In the genomic region with DNA sequence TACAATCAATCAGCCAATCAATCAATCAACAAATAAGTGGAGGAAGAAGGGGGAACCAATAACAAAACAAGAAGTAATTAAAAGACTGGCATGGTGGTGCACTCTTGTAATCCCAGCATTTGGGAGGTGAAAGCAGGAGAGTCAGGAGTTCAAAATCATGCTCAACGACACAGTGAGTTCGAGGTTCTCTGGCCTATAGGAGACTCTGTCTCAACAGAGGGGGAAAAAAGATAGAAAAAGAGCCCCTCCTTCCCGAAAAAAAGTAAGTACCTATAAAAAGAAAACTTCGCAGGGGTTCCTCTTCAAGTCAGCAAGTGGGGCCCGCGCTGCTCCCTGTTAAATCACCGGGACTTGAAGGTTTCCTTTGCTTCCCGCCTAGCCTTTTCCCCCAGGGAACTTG, we compare ENCODE assay signal across 8 mouse cellular contexts. TPM values are rescaled to one million over a fixed set of nuclear protein-coding genes. Genes with fewer than 3 reads are reported as not detected.
DNase-seq lines count a peak whose midpoint lies in the region; ATAC-seq and TF ChIP-seq lines count a peak whose summit lies in the region.

A gene (plus strand): TSS at position 136 of the 400 bp plus-strand sequence.
A gene (minus strand): TSS at position 347 of the 400 bp plus-strand sequence.

- H3K4me1 ChIP-seq in MEL (ENCODE audit: control insufficient read depth in 1 of 2, insufficient read depth in 2 of 2, low read length in 2 of 2) = peaks cover 0 to 4% of the 10 kb centered on the region in 2 experiments; a peak in 2 of 4 replicates
- no peaks in the 10 kb centered on the region for H3K4me1 ChIP-seq in forebrain, embryonic 14.5 days (ENCODE audit: control insufficient read depth, insufficient read depth, low read length)
- 0 out of 2 replicates have a peak, but pooled peaks cover 4% of the 10 kb centered on the region for H3K4me1 ChIP-seq in hindbrain, embryonic 12.5 days
- H3K4me1 ChIP-seq in liver, embryonic 15.5 days (replicated peaks) = peaks cover 10% of the 10 kb centered on the region; the same call in 1 of the 2 replicates

- peak; percentile 19 for ATAC-seq in forebrain, embryonic 14.5 days
- peak; percentile 43 for ATAC-seq in hindbrain, embryonic 12.5 days (ENCODE audit: low FRiP score)
- ATAC-seq in liver, embryonic 15.5 days (ENCODE audit: insufficient read depth) = peak; percentile 5; the same call in 1 of the 2 replicates

- TF ChIP-seq RAD21 in MEL (IDR thresholded peaks at IDR 0.05; ENCODE audit: low read depth, low read length) = no peak

- TF ChIP-seq CTCF in MEL (IDR thresholded peaks at IDR 0.05 in 2 of 3, conservative IDR thresholded peaks at IDR 0.05 in 1 of 3; ENCODE audit: control insufficient read depth in 1 of 3, insufficient read depth in 1 of 3, low read depth in 2 of 3, low read length in 3 of 3, poor library complexity in 1 of 3, severe bottlenecking in 1 of 3) = no peak

- WGBS in forebrain, embryonic 14.5 days = 40% methylated on average over 8 of the region's 8 CpGs
- 21% methylated on average over 8 of the region's 8 CpGs for WGBS in hindbrain, embryonic 12.5 days
- WGBS in liver, embryonic 15.5 days (ENCODE audit: insufficient replicate concordance) = 17% methylated on average over 8 of the region's 8 CpGs

- no peak; a peak in 1 of 4 replicates for TF ChIP-seq POLR2A in MEL (IDR thresholded peaks at IDR 0.05; ENCODE audit: control insufficient read depth in 1 of 2, insufficient read depth in 1 of 2, low read depth in 1 of 2, low read length in 2 of 2, poor library complexity in 1 of 2)

- peak within 1 kb of the TSS; percentile 97 to 98 for H3K4me3 ChIP-seq in MEL (ENCODE audit: control insufficient read depth in 1 of 2, insufficient read depth in 1 of 2, low read depth in 2 of 2, low read length in 2 of 2)
- H3K4me3 ChIP-seq in forebrain, embryonic 14.5 days (ENCODE audit: low read depth, low read length) = peak within 1 kb of the TSS; percentile 59
- H3K4me3 ChIP-seq in hindbrain, embryonic 12.5 days = peak within 1 kb of the TSS; percentile 58
- peak within 1 kb of the TSS; percentile 80 for H3K4me3 ChIP-seq in liver, embryonic 15.5 days (replicated peaks)

- H3K27ac ChIP-seq in MEL (ENCODE audit: control insufficient read depth, low read depth, low read length) = peak within 1 kb of the TSS; percentile 55
- H3K27ac ChIP-seq in forebrain, embryonic 14.5 days (ENCODE audit: low read depth, low read length) = peak within 1 kb of the TSS; percentile 72; the same call in 1 of the 2 replicates
- H3K27ac ChIP-seq in hindbrain, embryonic 12.5 days = peak within 1 kb of the TSS; percentile 84
- peak within 1 kb of the TSS; percentile 66 for H3K27ac ChIP-seq in liver, embryonic 15.5 days (replicated peaks)

- H3K79me2 ChIP-seq in MEL (ENCODE audit: control insufficient read depth, insufficient read depth, low read length, poor library complexity) = peaks cover 13% of the 10 kb centered on the region

- H3K36me3 ChIP-seq in MEL (ENCODE audit: control insufficient read depth in 1 of 2, insufficient read depth in 2 of 2, low read length in 2 of 2) = peaks cover 0 to 2% of the 10 kb centered on the region in 2 experiments; a peak in 2 of 4 replicates
- H3K36me3 ChIP-seq in forebrain, embryonic 14.5 days (ENCODE audit: control insufficient read depth, insufficient read depth, low read length) = no peaks in the 10 kb centered on the region
- no peaks in the 10 kb centered on the region for H3K36me3 ChIP-seq in hindbrain, embryonic 12.5 days
- H3K36me3 ChIP-seq in liver, embryonic 15.5 days (replicated peaks) = no peaks in the 10 kb centered on the region; the same call in 1 of the 2 replicates

- H3K27me3 ChIP-seq in MEL (ENCODE audit: control insufficient read depth in 1 of 2, insufficient read depth in 2 of 2, low read length in 2 of 2) = no peaks in the 10 kb centered on the region
- H3K27me3 ChIP-seq in forebrain, embryonic 14.5 days (replicated peaks; ENCODE audit: control insufficient read depth, insufficient read depth, low read length) = no peaks in the 10 kb centered on the region
- H3K27me3 ChIP-seq in hindbrain, embryonic 12.5 days = no peaks in the 10 kb centered on the region
- H3K27me3 ChIP-seq in liver, embryonic 15.5 days = no peaks in the 10 kb centered on the region

- no peak for DNase-seq in frontal cortex, adult 2 months (ENCODE audit: extremely low spot score in 1 of 2, low spot score in 1 of 2)
- no peak for DNase-seq in frontal cortex, postnatal 25 days (ENCODE audit: low spot score in 2 of 2)
- no peak for DNase-seq in MEL (ENCODE audit: low read depth, low spot score)
- no peak for DNase-seq in forebrain, embryonic 14.5 days (ENCODE audit: low spot score)
- DNase-seq in yolk sac, embryonic 10.5 days (ENCODE audit: low spot score) = no peak
- DNase-seq in ovary, postnatal 14 days (ENCODE audit: low spot score) = no peak

- H3K9me3 ChIP-seq in MEL (replicated peaks; ENCODE audit: insufficient read depth, low read length) = no peaks in the 10 kb centered on the region
- no peaks in the 10 kb centered on the region for H3K9me3 ChIP-seq in forebrain, embryonic 14.5 days (replicated peaks; ENCODE audit: control insufficient read depth, low read length)
- 0 out of 2 replicates have a peak, but pooled peaks cover 4% of the 10 kb centered on the region for H3K9me3 ChIP-seq in hindbrain, embryonic 12.5 days (replicated peaks)
- no peaks in the 10 kb centered on the region for H3K9me3 ChIP-seq in liver, embryonic 15.5 days (replicated peaks)

- H3K9ac ChIP-seq in MEL (ENCODE audit: control insufficient read depth, low read depth, low read length, poor library complexity, severe bottlenecking) = peak within 1 kb of the TSS; percentile 98
- peak within 1 kb of the TSS; percentile 77 for H3K9ac ChIP-seq in forebrain, embryonic 14.5 days (ENCODE audit: low read length)
- peak within 1 kb of the TSS; percentile 80 for H3K9ac ChIP-seq in hindbrain, embryonic 12.5 days
- peak within 1 kb of the TSS; percentile 87 for H3K9ac ChIP-seq in liver, embryonic 15.5 days

- no peak for TF ChIP-seq EP300 in MEL (IDR thresholded peaks at IDR 0.05; ENCODE audit: low read depth in 1 of 2, low read length in 2 of 2)

- peak within 1 kb of the TSS; percentile 61 for H3K4me2 ChIP-seq in forebrain, embryonic 14.5 days (ENCODE audit: low read length)
- H3K4me2 ChIP-seq in hindbrain, embryonic 12.5 days (replicated peaks) = peak within 1 kb of the TSS; percentile 59
- H3K4me2 ChIP-seq in liver, embryonic 15.5 days = peak within 1 kb of the TSS; percentile 73

TF ChIP-seq in MEL, 35 proteins besides CTCF, POLR2A, EP300 and RAD21:
- TF ChIP-seq POLR2AphosphoS5 (IDR thresholded peaks at IDR 0.05; ENCODE audit: borderline replicate concordance, low read depth, low read length) (no peak), TBP (IDR thresholded peaks at IDR 0.05; ENCODE audit: low read depth, low read length) (0 out of 2 replicates have a peak, but pooled peaks have one; percentile 43), HCFC1 (IDR thresholded peaks at IDR 0.05; ENCODE audit: low read depth, low read length) (no peak), RCOR1 (IDR thresholded peaks at IDR 0.05; ENCODE audit: low read depth, low read length) (no peak), ZNF384 (IDR thresholded peaks at IDR 0.05; ENCODE audit: low read depth, low read length) (no peak), GATA1 (IDR thresholded peaks at IDR 0.05; ENCODE audit: low read depth, low read length) (no peak), TAL1 (IDR thresholded peaks at IDR 0.05; ENCODE audit: low read length) (no peak), E2F4 (IDR thresholded peaks at IDR 0.05; ENCODE audit: borderline replicate concordance, low read depth, low read length) (no peak)

RNA-seq across cellular contexts. Expression of the first gene that starts in this region (rescaled TPM):
- 42.8 and 48.8 TPM in 2 replicates for polyA plus RNA-seq in frontal cortex, adult 2 months (2012; rRNA removed)
- 34.0 and 39.3 TPM in 2 replicates for total RNA-seq in MEL (2012; rRNA removed)
- polyA plus RNA-seq in MEL (2012; ENCODE audit: insufficient read depth in 1 of 2, insufficient read length in 2 of 2, low read depth in 1 of 2, low replicate concordance in 2 of 2, missing spikeins in 1 of 2) = 100 to 1,000 TPM; 105 to 971 TPM
- 130 and 144 TPM in 2 replicates for polyA plus RNA-seq in forebrain, embryonic 14.5 days (2014; fragmentation: Nextera tagmentation; extraction: Ambion mirVana)
- polyA plus RNA-seq in hindbrain, embryonic 12.5 days (2016; fragmentation: Nextera tagmentation; extraction: Ambion mirVana) = 109 and 111 TPM in 2 replicates
- 64.3 and 74.0 TPM in 2 replicates for polyA plus RNA-seq in liver, embryonic 15.5 days (2015; fragmentation: Nextera tagmentation; extraction: Ambion mirVana)

RNA-seq across cellular contexts. Expression of the second gene that starts in this region (rescaled TPM):
- polyA plus RNA-seq in frontal cortex, adult 2 months (2012; rRNA removed) = 26.7 and 29.0 TPM in 2 replicates
- total RNA-seq in MEL (2012; rRNA removed) = 15.1 and 16.0 TPM in 2 replicates
- polyA plus RNA-seq in MEL (2012; ENCODE audit: insufficient read depth in 1 of 2, insufficient read length in 2 of 2, low read depth in 1 of 2, low replicate concordance in 2 of 2, missing spikeins in 1 of 2) = 10 to 100 TPM in 1 of 2 experiments, not detected in 1; 17.1 TPM
- 23.9 and 24.5 TPM in 2 replicates for polyA plus RNA-seq in forebrain, embryonic 14.5 days (2014; fragmentation: Nextera tagmentation; extraction: Ambion mirVana)
- polyA plus RNA-seq in hindbrain, embryonic 12.5 days (2016; fragmentation: Nextera tagmentation; extraction: Ambion mirVana) = 30.5 and 32.0 TPM in 2 replicates
- polyA plus RNA-seq in liver, embryonic 15.5 days (2015; fragmentation: Nextera tagmentation; extraction: Ambion mirVana) = 12.6 and 13.6 TPM in 2 replicates
